Mouse (Mus musculus) CH12.LX (cell line): ENCODE measurements around the gene Pax5. TPM values are rescaled to one million over a fixed set of nuclear protein-coding genes. Genes with fewer than 3 reads are reported as not detected.
A peak's percentile ranks its signal among the peaks of the same experiment; 100 is the strongest.

Experiments used
- DNase-seq: peaks from one replicate; pipeline ENCODE4 v3.0.0-alpha.2; 2013; ENCODE audit errors: extremely low read depth
- H3K27ac ChIP-seq: 2 replicates; pipeline ENCODE4 v1.5.1; 2012; ENCODE audit warnings: low read depth, mild to moderate bottlenecking, control low read depth, moderate library complexity; ENCODE audit not compliant: insufficient read depth
- H3K27me3 ChIP-seq: replicated peaks from 2 replicates; pipeline ENCODE3; 2012; ENCODE audit warnings: inconsistent platforms
- H3K36me3 ChIP-seq, 2 experiments: replicated peaks in 1 of 2; 2 replicates each; pipeline versions ENCODE3 to v1.6.1; 2012; ENCODE audit warnings: inconsistent platforms in 1 of 2, low read length in 1 of 2, mild to moderate bottlenecking in 1 of 2, mixed read lengths in 1 of 2, moderate library complexity in 1 of 2; ENCODE audit not compliant: control insufficient read depth in 1 of 2, insufficient read depth in 1 of 2
- H3K4me1 ChIP-seq, 2 experiments: 2 replicates each; pipeline ENCODE4 v1.6.1; 2012; ENCODE audit warnings: inconsistent platforms in 1 of 2, moderate library complexity in 1 of 2; ENCODE audit not compliant: insufficient read depth in 2 of 2, control insufficient read depth in 1 of 2
- H3K4me2 ChIP-seq: 2 replicates; pipeline ENCODE4 v1.6.1; 2012; ENCODE audit warnings: low read depth, mild to moderate bottlenecking, control low read depth; ENCODE audit not compliant: poor library complexity, insufficient read depth, severe bottlenecking
- H3K4me3 ChIP-seq, 3 experiments: fragments of 150-350 bp in 1 of 3; sonication (generic) in 1 of 3; replicated peaks in 1 of 3; 2 replicates each; pipeline versions ENCODE3 to v1.5.1; 2011 to 2012; ENCODE audit warnings: low read depth in 2 of 3, low read length in 2 of 3, mild to moderate bottlenecking in 2 of 3, moderate library complexity in 2 of 3, control low read depth in 1 of 3, improper control_type of control experiment in 1 of 3, inconsistent platforms in 1 of 3, mixed read lengths in 1 of 3; ENCODE audit not compliant: poor library complexity in 1 of 3
- H3K79me2 ChIP-seq: replicated peaks from 2 replicates; pipeline ENCODE4 v1.6.1; 2012; ENCODE audit warnings: mild to moderate bottlenecking, moderate library complexity; ENCODE audit not compliant: control insufficient read depth, poor library complexity, insufficient read depth, severe bottlenecking; ENCODE audit errors: extremely low read depth
- H3K9ac ChIP-seq: 2 replicates; pipeline ENCODE4 v1.6.1; 2012; ENCODE audit warnings: low read depth, mild to moderate bottlenecking, control low read depth, moderate library complexity; ENCODE audit not compliant: insufficient read depth
- H3K9me3 ChIP-seq: replicated peaks from 2 replicates; pipeline ENCODE3; 2012; ENCODE audit warnings: low read length, inconsistent platforms, mixed read lengths
- BHLHE40 ChIP-seq: IDR thresholded peaks from 2 replicates; pipeline ENCODE4 v1.6.1; 2011; ENCODE audit warnings: mild to moderate bottlenecking, low read depth, low read length, improper control_type of control experiment
- CHD2 ChIP-seq: IDR thresholded peaks from 2 replicates; pipeline ENCODE4 v1.6.1; 2011; ENCODE audit warnings: low read length, improper control_type of control experiment
- CTCF ChIP-seq, 2 experiments: IDR thresholded peaks in 1 of 2; conservative IDR thresholded peaks in 1 of 2; 2 replicates each; pipeline ENCODE4 v1.5.1; 2011 to 2012; ENCODE audit warnings: low read depth in 2 of 2, low read length in 2 of 2, improper control_type of control experiment in 1 of 2, inconsistent platforms in 1 of 2, mild to moderate bottlenecking in 1 of 2, moderate library complexity in 1 of 2
- ELF1 ChIP-seq: IDR thresholded peaks from 2 replicates; pipeline ENCODE4 v1.6.1; 2014; ENCODE audit warnings: low read depth, mild to moderate bottlenecking, inconsistent platforms, low read length, improper control_type of control experiment
- GABPA ChIP-seq: IDR thresholded peaks from 2 replicates; pipeline ENCODE4 v1.6.1; 2012; ENCODE audit warnings: low read depth, low read length, improper control_type of control experiment, inconsistent platforms; ENCODE audit not compliant: insufficient replicate concordance
- JUN ChIP-seq: IDR thresholded peaks from 2 replicates; pipeline ENCODE4 v1.6.1; 2011; ENCODE audit warnings: low read depth, mild to moderate bottlenecking, low read length, improper control_type of control experiment, moderate library complexity; ENCODE audit not compliant: insufficient read depth
- JUND ChIP-seq: conservative IDR thresholded peaks from 2 replicates; pipeline ENCODE4 v1.6.1; 2011; ENCODE audit warnings: low read depth, low read length, improper control_type of control experiment
- MAZ ChIP-seq: IDR thresholded peaks from 2 replicates; pipeline ENCODE4 v1.6.1; 2012; ENCODE audit warnings: low read depth, mild to moderate bottlenecking, inconsistent platforms, low read length, improper control_type of control experiment, moderate library complexity
- POLR2A ChIP-seq: IDR thresholded peaks from 2 replicates; pipeline ENCODE4 v1.6.1; 2011; ENCODE audit warnings: low read depth, mild to moderate bottlenecking, improper control_type of control experiment, low read length
- POLR2AphosphoS2 ChIP-seq: IDR thresholded peaks from 2 replicates; pipeline ENCODE4 v1.6.1; 2011; ENCODE audit warnings: low read depth, low read length, improper control_type of control experiment
- SIN3A ChIP-seq: IDR thresholded peaks from 2 replicates; pipeline ENCODE4 v1.6.1; 2012; ENCODE audit warnings: low read length, improper control_type of control experiment, inconsistent platforms
- SMC3 ChIP-seq: IDR thresholded peaks from 2 replicates; pipeline ENCODE4 v1.6.1; 2011; ENCODE audit warnings: low read depth, low read length, improper control_type of control experiment
- TBP ChIP-seq: conservative IDR thresholded peaks from 2 replicates; pipeline ENCODE4 v1.6.1; 2011; ENCODE audit warnings: low read depth, low read length, improper control_type of control experiment
- USF2 ChIP-seq: conservative IDR thresholded peaks from 2 replicates; pipeline ENCODE4 v1.6.1; 2011; ENCODE audit warnings: low read depth, low read length, improper control_type of control experiment
- ZNF384 ChIP-seq: IDR thresholded peaks from 2 replicates; pipeline ENCODE4 v1.6.1; 2012; ENCODE audit warnings: low read depth, low read length, improper control_type of control experiment, inconsistent platforms
- dilution Hi-C: fragments of 300-500 bp; cut with MboI; formaldehyde crosslinking; loops from 2 replicates; pipeline ENCODE4 v1.14.3; 2020; ENCODE audit warnings: low sequenced_read_pairs; ENCODE audit not compliant: extremely low pct_unique_long_range_greater_than_20kb, extremely low pct_ligation_motif_present
- in situ Hi-C: fragments of 300-500 bp; cut with MboI; formaldehyde crosslinking; loops from 3 replicates; pipeline ENCODE4 v1.14.3; 2019; ENCODE audit warnings: low sequenced_read_pairs, low pct_ligation_motif_present, low pct_unique_long_range_greater_than_20kb, mixed read lengths
- polyA plus RNA-seq: library from polyadenylated mRNA; unstranded; fragments of >175 nt; gene quantifications from 2 replicates; pipeline ENCODE4 v1.2.1, GENCODE M21; 2012; ENCODE audit warnings: low read depth; ENCODE audit not compliant: insufficient read length
- total RNA-seq, 2 experiments: library from RNA; depleted of rRNA; stranded (reverse); fragments of 300-350 nt in 1 of 2; fragments of >200 nt in 1 of 2; gene quantifications; 2 replicates each; pipeline ENCODE4 v1.2.3; 2012 to 2014

The Pax5 gene
- total and polyA plus RNA-seq, 3 experiments: 13.5 to 57.4 (median 21.8) TPM

GRCm38 (mm10) chr4:44556586-44557281 lies 153.6 kb downstream of the Pax5 start:
- no peak for DNase-seq
- peaks cover 0 to 11% of the 10 kb centered on the region in 2 experiments; a peak in 2 of 4 replicates for H3K4me1 ChIP-seq
- dilution Hi-C loops (no loop called here), in situ Hi-C loops (loop anchor here (25.0 kb wide), 1 partner anchor 356 kb away; no protein-coding TSS in a partner anchor)
- no peak overlapping the region for H3K4me2 ChIP-seq
- no peaks in the 10 kb centered on the region for H3K79me2 ChIP-seq
- TF ChIP-seq SMC3 (no peak), MAZ (no peak), ZNF384 (no peak), CTCF (conservative IDR thresholded peaks at IDR 0.05 in 1 of 2, IDR thresholded peaks at IDR 0.05 in 1 of 2; ENCODE audit: low read depth in 2 of 2, low read length in 2 of 2) (peak in 1 of 2 experiments; percentile 28; a peak in 1 of 4 replicates), JUND (no peak)
- no peak overlapping the region for H3K9ac ChIP-seq
- H3K27ac ChIP-seq: no peak overlapping the region
- no peak overlapping the region for H3K4me3 ChIP-seq
- H3K27me3 ChIP-seq: no peaks in the 10 kb centered on the region
- H3K9me3 ChIP-seq: peaks cover 22% of the 10 kb centered on the region
- peaks cover 39 to 81% of the 10 kb centered on the region in 2 experiments for H3K36me3 ChIP-seq

- peaks cover 22% of the 10 kb centered on the region for H3K9me3 ChIP-seq
- H3K27ac ChIP-seq: no peak overlapping the region
- no peak for DNase-seq
- dilution Hi-C loops: no loop called here
- H3K79me2 ChIP-seq: no peaks in the 10 kb centered on the region
- H3K36me3 ChIP-seq: peaks cover 35 to 78% of the 10 kb centered on the region in 2 experiments
- no peak overlapping the region for H3K9ac ChIP-seq
- no peak overlapping the region for H3K4me3 ChIP-seq
- in situ Hi-C loops: loop anchor here (25.0 kb wide), 1 partner anchor 357 kb away; no protein-coding TSS in a partner anchor
- TF ChIP-seq JUN (no peak), USF2 (no peak), POLR2A (no peak), GABPA (no peak), ELF1 (no peak), CHD2 (no peak), BHLHE40 (no peak), POLR2AphosphoS2 (no peak), TBP (no peak), SIN3A (no peak)
- peaks cover 0 to 11% of the 10 kb centered on the region in 2 experiments; a peak in 2 of 4 replicates for H3K4me1 ChIP-seq
- no peaks in the 10 kb centered on the region for H3K27me3 ChIP-seq
- no peak overlapping the region for H3K4me2 ChIP-seq
Observed at GRCm38 (mm10) chr4:44555576-44555975, 154.7 kb downstream of the Pax5 start.
